8 mouse cellular contexts compared by ENCODE assay signal in the genomic region with DNA sequence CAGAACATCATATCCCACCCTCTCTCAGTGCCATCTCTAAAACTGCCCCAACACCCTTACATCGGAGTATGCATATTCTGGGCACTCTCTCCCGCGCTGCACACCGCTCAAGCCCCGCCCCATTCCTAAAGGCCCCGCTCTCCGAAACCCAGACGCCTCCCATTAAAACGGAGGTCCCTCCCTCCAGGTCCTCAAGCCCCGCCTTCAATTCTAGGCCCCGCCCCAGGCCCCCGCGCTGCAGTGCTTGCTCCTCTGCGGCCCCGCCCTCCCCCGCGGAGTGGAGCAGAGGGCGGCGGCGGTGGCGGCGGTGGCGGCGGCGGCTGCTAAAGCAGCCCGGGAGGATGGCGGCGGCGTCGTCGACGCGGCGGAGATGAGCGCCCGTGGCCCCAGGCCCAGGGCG. TPM values are rescaled to one million over a fixed set of nuclear protein-coding genes. Genes with fewer than 3 reads are reported as not detected.
DNase-seq lines count a peak whose midpoint lies in the region; ATAC-seq lines count a peak whose summit lies in the region.

A gene (plus strand): TSS at position 240 of the 400 bp plus-strand sequence.

- peak within 1 kb of the TSS; percentile 88 for H3K4me2 ChIP-seq in forebrain, embryonic 12.5 days
- H3K4me2 ChIP-seq in neural tube, embryonic 15.5 days: peak within 1 kb of the TSS; percentile 78

- peak; percentile 88 for ATAC-seq in forebrain, embryonic 12.5 days (ENCODE audit: low FRiP score)
- ATAC-seq in neural tube, embryonic 15.5 days (ENCODE audit: low FRiP score): peak; percentile 88

- peak; percentile 91 for DNase-seq in ES-CJ7 (ENCODE audit: low read depth, low spot score)
- DNase-seq in c-Kit-positive CD71-positive TER-119-negative erythroid progenitor cells, embryonic 14.5 days (ENCODE audit: low read depth): peak; percentile 89
- peak; percentile 63 to 71 for DNase-seq in heart, postnatal 14 days
- DNase-seq in large intestine, adult 2 months (ENCODE audit: low read depth, low spot score): no peak
- peak; percentile 79 to 84 for DNase-seq in lung, adult 18-20 months
- DNase-seq in thymus, postnatal 0 days (ENCODE audit: low spot score): peak; percentile 65

- under 1% methylated on average over 37 of the region's 37 CpGs for WGBS in forebrain, embryonic 12.5 days
- 2% methylated on average over 37 of the region's 37 CpGs for WGBS in large intestine, adult 2 months
- 0% methylated on average over 37 of the region's 37 CpGs for WGBS in neural tube, embryonic 15.5 days

- peak within 1 kb of the TSS; percentile 91 for H3K9ac ChIP-seq in forebrain, embryonic 12.5 days
- peak within 1 kb of the TSS; percentile 99 for H3K9ac ChIP-seq in neural tube, embryonic 15.5 days (replicated peaks)

- H3K4me3 ChIP-seq in forebrain, embryonic 12.5 days (replicated peaks): peak within 1 kb of the TSS; percentile 80
- H3K4me3 ChIP-seq in neural tube, embryonic 15.5 days (replicated peaks): peak within 1 kb of the TSS; percentile 87

- intact Hi-C loops in heart, postnatal 14 days (cut with DNase I): loop anchor here (5.0 kb wide), 1 partner anchor 105 kb away; a partner anchor contains a TSS

- no peaks in the 10 kb centered on the region for H3K9me3 ChIP-seq in forebrain, embryonic 12.5 days
- no peaks in the 10 kb centered on the region for H3K9me3 ChIP-seq in neural tube, embryonic 15.5 days (replicated peaks)

- H3K27ac ChIP-seq in forebrain, embryonic 12.5 days: peak within 1 kb of the TSS; percentile 87
- H3K27ac ChIP-seq in neural tube, embryonic 15.5 days (replicated peaks): peak within 1 kb of the TSS; percentile 91

- peaks cover 13% of the 10 kb centered on the region for H3K36me3 ChIP-seq in forebrain, embryonic 12.5 days (replicated peaks)
- H3K36me3 ChIP-seq in neural tube, embryonic 15.5 days: peaks cover 10% of the 10 kb centered on the region

- peaks cover 44% of the 10 kb centered on the region for H3K27me3 ChIP-seq in forebrain, embryonic 12.5 days
- peaks cover 40% of the 10 kb centered on the region for H3K27me3 ChIP-seq in neural tube, embryonic 15.5 days (replicated peaks)

- peaks cover 21% of the 10 kb centered on the region for H3K4me1 ChIP-seq in forebrain, embryonic 12.5 days
- H3K4me1 ChIP-seq in neural tube, embryonic 15.5 days: peaks cover 41% of the 10 kb centered on the region

RNA-seq across cellular contexts. Expression of the gene that starts here (rescaled TPM):
- 70.3 and 74.1 TPM in 2 replicates for polyA plus RNA-seq in forebrain, embryonic 12.5 days (2016; fragmentation: Nextera tagmentation; extraction: Ambion mirVana)
- 100 to 1,000 TPM; 106 to 122 TPM for total RNA-seq in heart, postnatal 14 days (2021)
- polyA plus RNA-seq in large intestine, adult 2 months (2012; rRNA removed): 12.7 and 18.9 TPM in 2 replicates
- polyA plus RNA-seq in neural tube, embryonic 15.5 days (2015; fragmentation: Nextera tagmentation; extraction: Ambion mirVana): 105 and 121 TPM in 2 replicates
- 1.6 and 2.2 TPM in 2 replicates for polyA plus RNA-seq in thymus, postnatal 0 days (2015; fragmentation: Nextera tagmentation; extraction: Ambion mirVana)
